Mouse (Mus musculus): ENCODE measurements around the gene Sec22c.
A peak's percentile ranks its signal among the peaks of the same experiment; 100 is the strongest.

The Sec22c gene

GRCm38 (mm10) chr9:121704646-121705625 is at the start of gene Sec22c:
Gene Sec22c, minus strand, starts transcription at chr9:121705490.
- DNase-seq, result peak; percentile 94

GRCm38 (mm10) chr9:121754624-121755023 is 49.3 kb upstream of the Sec22c start:
- no peak for DNase-seq

DNA sequence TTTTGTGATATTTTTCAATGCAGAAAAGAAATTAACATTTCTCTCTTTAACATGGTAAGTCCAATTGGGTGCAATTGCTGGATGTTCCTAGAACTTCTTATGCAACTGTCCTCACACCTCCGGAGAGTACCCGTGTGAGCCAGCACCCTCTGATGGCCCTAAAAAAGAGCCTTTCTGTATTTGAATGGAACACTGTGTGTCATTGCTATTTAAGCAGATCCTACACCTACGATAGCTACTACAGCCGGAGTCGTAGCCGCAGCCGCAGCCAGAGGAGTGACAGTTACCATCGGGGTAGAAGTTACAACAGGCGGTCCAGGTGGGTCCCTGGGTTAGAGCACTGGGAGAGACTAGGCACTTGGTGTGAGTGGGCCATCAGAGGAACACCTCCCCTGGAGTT is 47.5 kb upstream of the Sec22c start:
- no peak for DNase-seq

DNA sequence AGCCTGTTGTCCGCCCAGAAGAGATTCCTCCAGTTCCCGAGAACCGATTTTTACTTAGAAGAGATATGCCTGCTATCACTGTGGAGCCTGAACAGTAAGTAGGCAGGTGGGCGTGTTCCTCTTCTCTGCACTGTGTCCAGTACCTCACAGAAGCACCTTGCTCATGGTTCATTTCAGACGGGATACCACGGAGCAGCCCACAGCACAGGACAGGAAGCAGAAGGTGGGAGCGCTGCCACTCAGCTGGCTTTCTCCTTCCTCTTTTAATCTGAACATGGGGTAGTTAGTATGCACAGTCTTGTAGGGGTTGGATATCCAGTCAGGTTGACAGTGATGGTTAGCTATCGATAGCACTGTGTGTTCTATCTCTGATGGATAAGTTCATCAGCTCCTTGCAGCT is 38.8 kb upstream of the Sec22c start:
- no peak for DNase-seq

- DNase-seq, result no peak
These were observed 35.9 kb upstream of the Sec22c start for GRCm38 (mm10) chr9:121741168-121741567.

- DNase-seq, result no peak
These were observed 35.2 kb upstream of the Sec22c start for GRCm38 (mm10) chr9:121740490-121740889.

GRCm38 (mm10) chr9:121719347-121720331 is 14.3 kb upstream of the Sec22c start:
- peak; percentile 67 for DNase-seq

DNA sequence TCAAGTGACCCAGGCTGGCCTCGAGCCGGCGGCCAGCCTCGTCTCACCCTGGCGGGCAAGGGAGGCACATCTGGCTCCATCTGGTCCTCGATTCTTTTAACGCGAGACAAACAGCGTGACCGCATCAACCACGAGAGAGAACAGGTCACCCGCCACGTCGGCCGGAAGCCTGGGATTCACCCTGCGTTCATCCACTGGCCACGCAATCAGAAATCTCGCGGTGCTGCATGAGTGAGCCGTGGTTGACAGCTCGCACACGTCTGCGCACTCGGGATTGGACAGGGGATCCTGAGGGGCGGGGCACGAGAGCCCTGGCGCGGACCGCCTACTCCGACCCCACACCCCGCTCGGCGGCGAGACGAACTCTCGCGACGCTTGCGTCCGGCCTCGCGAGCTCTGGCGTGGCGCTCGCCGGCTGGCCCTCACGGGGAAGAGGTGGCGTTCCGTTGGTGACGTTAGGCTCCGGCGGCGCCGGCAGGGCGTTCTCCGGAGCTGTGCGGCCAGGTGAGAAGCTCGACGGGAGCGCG is 13.6 kb upstream of the Sec22c start, which contains the start of gene Nktr:
Gene Nktr, plus strand, starts transcription at position 378 of the 527 bp plus-strand sequence.
- DNase-seq, result peak; percentile 100

DNA sequence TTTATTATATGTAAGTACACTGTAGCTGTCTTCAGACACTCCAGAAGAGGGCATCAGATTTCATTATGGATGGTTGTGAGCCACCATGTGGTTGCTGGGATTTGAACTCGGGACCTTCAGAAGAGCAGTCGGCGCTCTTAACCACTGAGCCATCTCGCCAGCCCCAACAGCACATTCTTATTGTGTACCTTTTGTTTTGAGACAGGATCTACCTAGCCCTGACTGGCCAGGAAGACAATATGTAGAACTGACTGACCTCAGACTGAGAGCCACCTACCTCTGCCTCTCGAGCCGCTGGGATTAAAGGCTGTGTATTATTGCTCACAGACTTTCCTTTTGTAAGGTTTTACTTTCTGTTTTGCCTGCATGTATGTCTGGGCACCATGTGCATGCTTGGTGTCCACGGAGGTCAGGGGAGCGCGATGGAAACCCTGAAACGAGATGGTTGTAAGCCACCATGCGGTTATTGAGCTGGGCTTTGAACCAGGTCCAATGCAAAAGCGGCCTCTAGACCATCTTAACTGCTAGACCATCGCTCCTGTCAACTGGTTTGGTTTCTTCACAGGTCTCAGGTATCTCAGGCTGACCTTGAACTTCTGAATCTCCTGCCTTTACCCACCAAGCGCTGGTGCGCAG is 12.9 kb upstream of the Sec22c start:
- peak; percentile 2 for DNase-seq

DNA sequence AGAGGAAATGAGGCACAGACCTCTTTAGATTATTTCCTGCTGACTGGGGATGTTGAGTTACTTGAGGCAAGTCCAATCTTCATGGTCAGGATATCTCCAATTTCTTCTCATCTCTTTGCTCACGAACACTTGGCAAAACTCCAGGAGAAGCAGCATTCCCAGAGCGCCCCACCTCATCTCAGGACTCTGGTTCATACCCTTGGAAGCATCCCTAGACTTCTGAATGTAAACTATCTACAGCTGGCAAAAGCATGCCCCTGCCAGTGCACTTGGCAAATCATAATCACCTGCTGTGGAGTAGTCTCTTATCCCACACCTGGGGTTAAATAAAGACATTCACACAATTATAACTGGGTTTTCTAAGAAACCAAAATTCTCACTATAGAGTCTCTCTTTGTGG is 11.8 kb upstream of the Sec22c start:
- DNase-seq, result no peak

- peak; percentile 49 for DNase-seq
These were observed 5.3 kb upstream of the Sec22c start for GRCm38 (mm10) chr9:121710584-121710975.

DNA sequence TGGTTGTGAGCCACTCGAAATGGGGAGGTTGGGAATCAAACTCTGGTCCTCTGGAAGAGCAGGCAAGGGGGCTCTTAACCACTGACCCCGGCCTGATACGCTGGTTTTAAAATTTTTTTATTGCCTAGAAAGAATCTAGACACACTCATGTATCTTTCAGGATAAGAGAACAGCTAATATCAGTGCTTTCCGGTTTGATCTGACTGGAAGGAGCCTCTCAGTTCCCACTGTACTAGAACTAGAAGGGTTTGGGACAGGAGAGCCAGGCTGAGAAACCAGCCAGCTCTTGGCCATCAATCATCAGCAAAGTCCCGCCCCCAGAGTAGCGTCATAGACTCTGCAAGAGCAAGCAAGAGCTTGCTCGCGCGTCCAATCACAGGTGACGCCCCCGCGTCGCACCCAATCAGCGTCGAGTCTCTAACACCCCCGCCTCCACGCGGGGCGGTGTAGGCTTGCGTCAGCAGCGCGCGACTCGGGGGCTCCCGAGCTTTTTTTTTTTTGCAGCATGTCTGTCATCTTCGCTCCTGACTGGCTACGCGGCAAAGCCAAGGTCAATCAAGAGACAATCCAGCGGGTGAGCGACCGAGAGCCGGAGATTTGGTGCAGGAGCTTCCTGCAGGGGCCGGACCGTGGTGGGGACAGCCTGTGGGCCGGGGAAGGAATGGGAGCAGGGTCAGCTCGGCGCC is 4.8 kb upstream of the Sec22c start, which contains the start of gene Ss18l2:
Gene Ss18l2, plus strand, starts transcription at position 432 of the 686 bp plus-strand sequence.
- DNase-seq, result peak; percentile 100

GRCm38 (mm10) chr9:121708506-121709486 is 3.5 kb upstream of the Sec22c start:
- DNase-seq, result no peak

DNA sequence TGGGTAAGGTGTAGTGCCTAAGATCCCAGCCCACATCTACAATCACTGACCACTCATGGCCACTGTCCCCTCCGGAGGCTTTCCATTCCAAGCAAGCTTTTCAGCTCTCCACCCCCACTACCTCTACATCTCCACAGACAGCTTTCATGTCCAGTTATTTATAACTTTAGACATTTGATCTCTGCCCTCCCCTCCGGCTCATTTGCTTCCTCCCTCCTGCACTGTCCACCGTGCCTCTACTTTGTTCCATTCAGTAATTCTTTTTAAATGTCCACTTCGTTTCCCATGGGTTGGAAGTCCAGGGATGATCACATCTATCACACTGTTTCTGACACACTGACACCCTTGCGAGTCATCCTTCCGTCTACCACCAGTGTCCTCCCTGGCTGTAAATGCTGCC is 2.5 kb upstream of the Sec22c start:
- no peak for DNase-seq

DNA sequence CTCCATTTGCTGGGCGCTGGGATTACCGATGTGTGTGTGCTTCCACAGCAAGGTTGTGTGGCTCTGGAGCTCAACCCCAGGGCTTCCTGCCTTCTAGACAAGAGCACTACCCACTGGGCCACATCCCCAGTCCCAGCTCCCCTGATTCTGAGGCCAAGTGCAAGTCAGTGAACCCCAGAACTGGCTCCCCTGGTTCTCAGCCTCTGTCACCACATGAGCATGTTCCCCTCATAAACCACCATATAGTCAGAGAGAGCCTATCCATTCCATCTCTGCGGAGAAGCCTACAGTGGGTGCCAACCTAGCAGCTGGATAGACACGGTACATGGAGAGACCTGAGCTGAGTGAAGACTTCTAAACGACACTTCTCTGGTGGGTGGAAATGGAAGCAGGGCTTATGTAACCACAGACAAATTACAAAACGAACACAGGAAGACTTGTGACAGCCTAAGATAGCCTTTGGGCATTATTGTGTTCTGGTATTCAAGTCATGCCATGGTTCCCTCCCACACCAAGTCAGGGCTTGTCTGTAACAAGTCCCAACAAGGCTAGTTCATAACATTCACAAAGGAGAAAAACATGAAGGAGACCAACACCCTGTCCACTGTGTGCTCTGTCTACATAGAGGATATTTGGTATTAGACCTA is 862 bp upstream of the Sec22c start:
- no peak for DNase-seq

DNA sequence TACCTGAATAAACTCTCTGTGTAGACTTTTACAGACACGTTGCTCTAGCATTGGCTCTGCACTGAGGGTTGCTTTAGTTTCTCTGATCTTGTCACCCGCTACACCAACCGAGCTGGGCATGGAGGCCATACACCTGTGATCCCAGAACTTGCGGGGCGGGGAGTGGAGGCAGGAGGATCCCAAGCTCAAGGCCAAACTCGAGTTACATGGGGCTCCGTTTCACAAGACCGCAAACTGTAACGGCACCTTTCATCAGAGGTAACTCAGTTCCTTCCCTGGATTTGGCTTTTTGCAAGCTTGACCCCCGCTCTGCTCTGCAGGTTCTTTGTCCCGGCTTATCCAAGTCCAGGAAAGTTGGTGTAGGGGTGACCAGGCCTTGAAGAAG is 1.0 kb downstream of the Sec22c start:
- no peak for DNase-seq

GRCm38 (mm10) chr9:121697150-121698049 is 7.9 kb downstream of the Sec22c start:
- no peak for DNase-seq

DNA sequence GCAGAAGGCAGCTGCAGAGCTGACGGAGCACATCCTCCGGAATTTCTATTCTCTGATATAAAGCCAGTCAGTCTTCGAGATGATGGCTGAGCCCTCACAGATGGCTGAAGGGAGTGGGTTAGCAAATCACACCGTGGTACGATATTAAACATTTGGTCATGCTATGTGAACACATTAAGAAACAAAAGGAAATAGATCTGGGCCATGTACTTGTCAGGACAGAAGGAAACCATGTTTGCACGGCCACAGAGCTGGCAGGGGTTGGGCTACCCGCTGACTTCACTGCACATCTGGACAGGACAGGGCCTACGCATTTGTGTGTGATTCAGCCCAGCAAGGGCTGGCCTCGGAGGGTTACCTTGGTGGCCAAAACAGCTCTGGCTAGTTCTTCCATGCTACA is 8.7 kb downstream of the Sec22c start:
- no peak for DNase-seq

GRCm38 (mm10) chr9:121694736-121695135 is 10.6 kb downstream of the Sec22c start:
- no peak for DNase-seq
